Comparison of ENCODE assay signal across 8 mouse cellular contexts in the genomic region with DNA sequence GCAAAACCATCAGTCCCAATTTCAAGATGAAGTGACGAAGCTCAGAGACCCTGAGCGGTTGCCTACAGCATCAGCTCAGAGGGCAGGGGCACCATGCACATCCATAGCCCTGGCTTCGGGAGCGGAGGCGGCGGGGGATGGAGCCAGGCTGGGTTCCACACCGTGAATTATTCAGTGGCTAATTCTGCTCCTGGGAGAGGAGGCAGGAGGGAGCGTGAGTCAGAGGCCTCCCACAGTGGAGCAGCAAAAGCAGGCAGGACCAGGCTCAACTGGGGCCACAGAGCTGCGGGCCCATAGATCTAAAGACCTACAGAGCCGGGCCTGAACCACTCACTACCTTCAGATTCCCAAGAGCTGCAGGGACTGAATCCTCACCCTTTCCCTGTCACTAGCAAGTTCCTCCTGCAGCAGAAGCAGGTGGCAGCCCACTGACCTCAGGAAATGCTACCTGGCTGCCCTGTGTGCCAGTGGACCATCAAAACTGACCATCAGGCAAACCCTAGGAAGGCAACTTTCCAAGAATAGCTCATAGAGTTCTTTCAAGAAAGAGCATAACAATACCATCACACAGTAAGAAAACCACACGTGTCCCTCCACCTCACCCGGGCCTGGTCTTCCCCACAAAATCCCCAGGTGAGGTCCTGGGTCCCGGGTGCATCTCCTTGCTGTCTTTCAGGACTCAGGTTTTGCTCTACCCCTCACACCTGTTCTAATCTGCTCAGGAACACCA. TPM values are rescaled to one million over a fixed set of nuclear protein-coding genes. Genes with fewer than 3 reads are reported as not detected.
A peak's percentile ranks its signal among the peaks of the same experiment; 100 is the strongest.
DNase-seq lines count a peak whose midpoint lies in the region; ATAC-seq and TF ChIP-seq lines count a peak whose summit lies in the region.

No protein-coding gene starts in this region.

- peak overlapping the region; percentile 89 for H3K4me2 ChIP-seq in heart, embryonic 14.5 days (ENCODE audit: low read length)
- H3K4me2 ChIP-seq in hindbrain, embryonic 15.5 days: peak overlapping the region; percentile 83
- H3K4me2 ChIP-seq in midbrain, embryonic 13.5 days (replicated peaks): peak overlapping the region; percentile 100

- peak overlapping the region; percentile 83 to 85 for H3K27ac ChIP-seq in heart, embryonic 14.5 days (replicated peaks in 1 of 2; ENCODE audit: control insufficient read depth in 1 of 2, insufficient read depth in 1 of 2, low read depth in 2 of 2, low read length in 2 of 2)
- H3K27ac ChIP-seq in thymus, adult 2 months (ENCODE audit: control insufficient read depth, insufficient read depth, low read length): no peak overlapping the region
- H3K27ac ChIP-seq in hindbrain, embryonic 15.5 days (replicated peaks): peak overlapping the region; percentile 95
- peak overlapping the region; percentile 94 for H3K27ac ChIP-seq in midbrain, embryonic 13.5 days

- DNase-seq in heart, postnatal 4 days: no peak
- DNase-seq in thymus, adult 2 months: no peak
- DNase-seq in thymus, postnatal 4 days: no peak
- DNase-seq in embryo, embryonic 10 days (ENCODE audit: low spot score): no peak

- WGBS in heart, embryonic 14.5 days: 63% methylated on average over 13 of the region's 13 CpGs
- WGBS in thymus, adult 2 months: 77% methylated on average over 13 of the region's 13 CpGs
- WGBS in hindbrain, embryonic 15.5 days: 15% methylated on average over 13 of the region's 13 CpGs
- WGBS in midbrain, embryonic 13.5 days: 30% methylated on average over 13 of the region's 13 CpGs

- TF ChIP-seq CTCF in thymus, adult 2 months (IDR thresholded peaks at IDR 0.05; ENCODE audit: borderline replicate concordance, control insufficient read depth, extremely low read depth, insufficient read depth, low read length, poor library complexity): no peak

- H3K9ac ChIP-seq in heart, embryonic 14.5 days (ENCODE audit: low read length): peak overlapping the region; percentile 98
- peak overlapping the region; percentile 100 for H3K9ac ChIP-seq in hindbrain, embryonic 15.5 days
- peak overlapping the region; percentile 100 for H3K9ac ChIP-seq in midbrain, embryonic 13.5 days (replicated peaks)

- H3K4me3 ChIP-seq in heart, embryonic 14.5 days (ENCODE audit: control insufficient read depth in 1 of 2, insufficient read depth in 1 of 2, low read depth in 1 of 2, low read length in 2 of 2): peak overlapping the region; percentile 85 to 86
- H3K4me3 ChIP-seq in thymus, adult 2 months (ENCODE audit: control insufficient read depth, insufficient read depth, low read length): peak overlapping the region; percentile 71
- peak overlapping the region; percentile 96 for H3K4me3 ChIP-seq in hindbrain, embryonic 15.5 days
- H3K4me3 ChIP-seq in midbrain, embryonic 13.5 days (replicated peaks): peak overlapping the region; percentile 81

- TF ChIP-seq POLR2A in thymus, adult 2 months (IDR thresholded peaks at IDR 0.05; ENCODE audit: control insufficient read depth, extremely low read depth, insufficient read depth, low read length, poor library complexity): no peak

- H3K27me3 ChIP-seq in heart, embryonic 14.5 days (ENCODE audit: control insufficient read depth, insufficient read depth, low read length): no peaks in the 10 kb centered on the region
- no peaks in the 10 kb centered on the region for H3K27me3 ChIP-seq in thymus, adult 2 months (ENCODE audit: control insufficient read depth, insufficient read depth, low read length)
- no peaks in the 10 kb centered on the region for H3K27me3 ChIP-seq in hindbrain, embryonic 15.5 days
- peaks cover 2% of the 10 kb centered on the region; the same call in 1 of the 2 replicates for H3K27me3 ChIP-seq in midbrain, embryonic 13.5 days

- peaks cover 22% of the 10 kb centered on the region for H3K36me3 ChIP-seq in heart, embryonic 14.5 days (ENCODE audit: control insufficient read depth, insufficient read depth, low read length)
- H3K36me3 ChIP-seq in thymus, adult 2 months (ENCODE audit: control insufficient read depth, insufficient read depth, low read length): no peaks in the 10 kb centered on the region
- H3K36me3 ChIP-seq in hindbrain, embryonic 15.5 days: no peaks in the 10 kb centered on the region; the same call in 1 of the 2 replicates
- peaks cover 24% of the 10 kb centered on the region for H3K36me3 ChIP-seq in midbrain, embryonic 13.5 days

- ATAC-seq in heart, embryonic 14.5 days (ENCODE audit: insufficient number of reproducible peaks, insufficient read depth, low FRiP score, low read depth): no peak
- no peak for ATAC-seq in hindbrain, embryonic 15.5 days (ENCODE audit: low FRiP score, low read depth)
- ATAC-seq in midbrain, embryonic 13.5 days: no peak
- ATAC-seq in erythroid progenitor cell, adult 5-6 weeks (replicated peaks; ENCODE audit: low FRiP score, poor library complexity, severe bottlenecking): no peak

- H3K4me1 ChIP-seq in heart, embryonic 14.5 days (ENCODE audit: control insufficient read depth in 2 of 2, insufficient read depth in 2 of 2, low read length in 2 of 2): peaks cover 42 to 53% of the 10 kb centered on the region in 2 experiments
- peaks cover 39% of the 10 kb centered on the region for H3K4me1 ChIP-seq in thymus, adult 2 months (replicated peaks; ENCODE audit: control insufficient read depth, insufficient read depth, low read length)
- H3K4me1 ChIP-seq in hindbrain, embryonic 15.5 days (replicated peaks): peaks cover 68% of the 10 kb centered on the region
- H3K4me1 ChIP-seq in midbrain, embryonic 13.5 days (replicated peaks): peaks cover 66% of the 10 kb centered on the region

- H3K9me3 ChIP-seq in heart, embryonic 14.5 days (ENCODE audit: control insufficient read depth, low read length): no peaks in the 10 kb centered on the region
- no peaks in the 10 kb centered on the region for H3K9me3 ChIP-seq in hindbrain, embryonic 15.5 days
- no peaks in the 10 kb centered on the region for H3K9me3 ChIP-seq in midbrain, embryonic 13.5 days

RNA-seq across cellular contexts. Expression of a gene that starts 1.6 kb away (rescaled TPM):
- polyA plus RNA-seq in heart, embryonic 14.5 days (2014; fragmentation: Nextera tagmentation; extraction: Ambion mirVana): 32.8 and 35.7 TPM in 2 replicates
- 10 to 100 TPM; 83.0 to 90.4 TPM for total RNA-seq in heart, postnatal 4 days (2021)
- polyA plus RNA-seq in thymus, adult 2 months (2012; rRNA removed): 139 and 177 TPM in 2 replicates
- polyA plus RNA-seq in hindbrain, embryonic 15.5 days (2015; fragmentation: Nextera tagmentation; extraction: Ambion mirVana): 84.6 and 85.2 TPM in 2 replicates
- polyA plus RNA-seq in midbrain, embryonic 13.5 days (2015; fragmentation: Nextera tagmentation; extraction: Ambion mirVana): 53.6 and 76.6 TPM in 2 replicates
- 21.8 and 26.7 TPM in 2 replicates for total RNA-seq in erythroid progenitor cell, adult 5-6 weeks (2015; ENCODE audit: low replicate concordance)
- 21.2 and 23.2 TPM in 2 replicates for total RNA-seq in erythroid progenitor cell, adult 5-6 weeks (2017; ENCODE audit: low replicate concordance)

RNA-seq across cellular contexts. Expression of a gene that starts 40.1 kb away (rescaled TPM):
- 3.8 and 6.4 TPM in 2 replicates for polyA plus RNA-seq in heart, embryonic 14.5 days (2014; fragmentation: Nextera tagmentation; extraction: Ambion mirVana)
- 10 to 100 TPM; 11.6 to 12.1 TPM for total RNA-seq in heart, postnatal 4 days (2021)
- 141 and 171 TPM in 2 replicates for polyA plus RNA-seq in thymus, adult 2 months (2012; rRNA removed)
- 28.4 and 28.8 TPM in 2 replicates for polyA plus RNA-seq in hindbrain, embryonic 15.5 days (2015; fragmentation: Nextera tagmentation; extraction: Ambion mirVana)
- polyA plus RNA-seq in midbrain, embryonic 13.5 days (2015; fragmentation: Nextera tagmentation; extraction: Ambion mirVana): 25.0 and 25.7 TPM in 2 replicates
- 19.7 and 20.5 TPM in 2 replicates for total RNA-seq in erythroid progenitor cell, adult 5-6 weeks (2015; ENCODE audit: low replicate concordance)
- total RNA-seq in erythroid progenitor cell, adult 5-6 weeks (2017; ENCODE audit: low replicate concordance): 1.9 and 11.4 TPM in 2 replicates

RNA-seq across cellular contexts. Expression of a gene that starts 55.0 kb away (rescaled TPM):
- 7.7 and 8.0 TPM in 2 replicates for polyA plus RNA-seq in heart, embryonic 14.5 days (2014; fragmentation: Nextera tagmentation; extraction: Ambion mirVana)
- total RNA-seq in heart, postnatal 4 days (2021): 10 to 100 TPM; 11.3 to 12.8 TPM
- 30.0 and 31.5 TPM in 2 replicates for polyA plus RNA-seq in thymus, adult 2 months (2012; rRNA removed)
- 26.0 and 29.4 TPM in 2 replicates for polyA plus RNA-seq in hindbrain, embryonic 15.5 days (2015; fragmentation: Nextera tagmentation; extraction: Ambion mirVana)
- 24.4 and 26.0 TPM in 2 replicates for polyA plus RNA-seq in midbrain, embryonic 13.5 days (2015; fragmentation: Nextera tagmentation; extraction: Ambion mirVana)
- 1.7 and 2.5 TPM in 2 replicates for total RNA-seq in erythroid progenitor cell, adult 5-6 weeks (2015; ENCODE audit: low replicate concordance)
- 3.3 and 6.2 TPM in 2 replicates for total RNA-seq in erythroid progenitor cell, adult 5-6 weeks (2017; ENCODE audit: low replicate concordance)

RNA-seq across cellular contexts. Expression of a gene that starts 57.6 kb away (rescaled TPM):
- 8.9 and 9.4 TPM in 2 replicates for polyA plus RNA-seq in heart, embryonic 14.5 days (2014; fragmentation: Nextera tagmentation; extraction: Ambion mirVana)
- total RNA-seq in heart, postnatal 4 days (2021): 1 to 10 TPM; 8.3 to 9.0 TPM
- 65.1 and 69.1 TPM in 2 replicates for polyA plus RNA-seq in thymus, adult 2 months (2012; rRNA removed)
- polyA plus RNA-seq in hindbrain, embryonic 15.5 days (2015; fragmentation: Nextera tagmentation; extraction: Ambion mirVana): 24.9 TPM in 2 replicates
- polyA plus RNA-seq in midbrain, embryonic 13.5 days (2015; fragmentation: Nextera tagmentation; extraction: Ambion mirVana): 20.7 and 22.4 TPM in 2 replicates
- total RNA-seq in erythroid progenitor cell, adult 5-6 weeks (2015; ENCODE audit: low replicate concordance): 0.84 and 2.2 TPM in 2 replicates
- total RNA-seq in erythroid progenitor cell, adult 5-6 weeks (2017; ENCODE audit: low replicate concordance): 1.9 and 2.0 TPM in 2 replicates
